In genomic region chr4:115518000-115518399, GRCm38 (mm10) we compare ENCODE assay signal across 15 mouse cellular contexts. TPM values are rescaled to one million over a fixed set of nuclear protein-coding genes. Genes with fewer than 3 reads are reported as not detected.
DNase-seq lines count a peak whose midpoint lies in the region; ATAC-seq and TF ChIP-seq lines count a peak whose summit lies in the region.
"Not testable (repeated sequence)": the region's sequence is repeated elsewhere in the genome, so short reads cannot be mapped to it uniquely, and the experiment has no call there.
"Had no signal": no experiment of that assay in that cellular context is flagged by ENCODE, and none has a peak within 500 bp of the region (broad histone marks: within the 10 kb centered on the region; RNA-seq: fewer than 3 reads in every experiment).

Gene Cyp4a10 (plus strand): TSS chr4:115518264.

- H3K36me3 ChIP-seq in kidney, postnatal 0 days (ENCODE audit: insufficient read depth, low read length); liver, postnatal 0 days (replicated peaks; ENCODE audit: insufficient read depth, low read length): not testable (repeated sequence)

- not testable (repeated sequence) for H3K4me1 ChIP-seq in kidney, postnatal 0 days (replicated peaks; ENCODE audit: insufficient read depth, low read length); liver, postnatal 0 days (ENCODE audit: insufficient read depth)

- DNase-seq in kidney, adult 11 months = peak; percentile 58
- peak; percentile 35 to 69 for DNase-seq in kidney, adult 8-10 months
- DNase-seq in kidney, postnatal 0 days (ENCODE audit: low spot score); liver, postnatal 0 days: not testable (repeated sequence)
- peak; percentile 25 to 67 for DNase-seq in kidney, postnatal 36 days

- not testable (repeated sequence) for H3K4me2 ChIP-seq in kidney, postnatal 0 days (ENCODE audit: low read length)
- H3K4me2 ChIP-seq in liver, postnatal 0 days (ENCODE audit: low read depth, low read length) = peak within 1 kb of the TSS; percentile 3; the same call in 1 of the 2 replicates

- not testable (repeated sequence) for H3K9ac ChIP-seq in kidney, postnatal 0 days (ENCODE audit: low read depth, low read length); liver, postnatal 0 days (replicated peaks)

- H3K9me3 ChIP-seq in kidney, postnatal 0 days (replicated peaks; ENCODE audit: low read length); liver, postnatal 0 days (ENCODE audit: low read length): not testable (repeated sequence)

- TF ChIP-seq EP300 in liver, postnatal 0 days (IDR thresholded peaks at IDR 0.05; ENCODE audit: low read depth) = not testable (repeated sequence)

- TF ChIP-seq CTCF in kidney, postnatal 0 days (IDR thresholded peaks at IDR 0.05; ENCODE audit: low read depth); liver, postnatal 0 days (IDR thresholded peaks at IDR 0.05; ENCODE audit: low read depth): not testable (repeated sequence)

- ATAC-seq in kidney, postnatal 0 days (replicated peaks; ENCODE audit: low FRiP score, low read depth) = peak; percentile 66
- not testable (repeated sequence) for ATAC-seq in liver, postnatal 0 days

- WGBS in kidney, postnatal 0 days = 81% methylated on average over 5 of the region's 5 CpGs
- WGBS in liver, postnatal 0 days (ENCODE audit: insufficient replicate concordance) = 80% methylated on average over 5 of the region's 5 CpGs

- H3K27me3 ChIP-seq in kidney, postnatal 0 days (ENCODE audit: insufficient read depth, low read length); liver, postnatal 0 days (ENCODE audit: insufficient read depth, low read length): not testable (repeated sequence)

- H3K27ac ChIP-seq in kidney, postnatal 0 days = not testable (repeated sequence)
- H3K27ac ChIP-seq in liver, postnatal 0 days (ENCODE audit: low read depth) = peak within 1 kb of the TSS; percentile 39

- not testable (repeated sequence) for H3K4me3 ChIP-seq in kidney, postnatal 0 days (replicated peaks; ENCODE audit: low read depth, low read length); liver, postnatal 0 days (ENCODE audit: low read depth, low read length)

RNA-seq across cellular contexts. Expression of gene Cyp4a10, which starts in this region (rescaled TPM):
- 34.7 and 35.5 TPM in 2 replicates for polyA plus RNA-seq in kidney, postnatal 0 days (2015; fragmentation: Nextera tagmentation; extraction: Ambion mirVana)
- 550 and 554 TPM in 2 replicates for polyA plus RNA-seq in liver, postnatal 0 days (2015; fragmentation: Nextera tagmentation; extraction: Ambion mirVana)
- polyA plus RNA-seq: brain, embryonic 14.5 days; C2C12; embryonic facial prominence, embryonic 11.5 days; embryonic facial prominence, embryonic 13.5 days; embryonic facial prominence, embryonic 15.5 days; erythroblast, embryonic 14.5 days; forebrain, embryonic 10.5 days; forebrain, embryonic 12.5 days; forebrain, embryonic 14.5 days; forebrain, embryonic 16.5 days had no signal

Comparison
In these comparisons a context has a peak if more than half of its experiments do, and no peak if none do; other contexts are left out.
1. RNA of gene Cyp4a10 (polyA plus RNA-seq): 550 to 554 TPM in liver, postnatal 0 days; 34.7 to 35.5 TPM in kidney, postnatal 0 days; every median in the first group is over 10 times any median in the second.